Mouse (Mus musculus) CD4-positive helper T cell, adult 2 months (primary cell): Measurements from ENCODE around the gene Fam198b.
"Not testable (repeated sequence)": the region's sequence is repeated elsewhere in the genome, so short reads cannot be mapped to it uniquely, and the experiment has no call there.

Source experiments
- DNase-seq: peaks from one replicate; pipeline ENCODE4 v3.0.0-alpha.2; 2012; ENCODE audit warnings: low read depth, missing footprints, low spot score

Gene Fam198b

GRCm38 (mm10) chr3:79925950-79926697 lies 41.8 kb downstream of the Fam198b start:
- DNase-seq = no peak

DNA sequence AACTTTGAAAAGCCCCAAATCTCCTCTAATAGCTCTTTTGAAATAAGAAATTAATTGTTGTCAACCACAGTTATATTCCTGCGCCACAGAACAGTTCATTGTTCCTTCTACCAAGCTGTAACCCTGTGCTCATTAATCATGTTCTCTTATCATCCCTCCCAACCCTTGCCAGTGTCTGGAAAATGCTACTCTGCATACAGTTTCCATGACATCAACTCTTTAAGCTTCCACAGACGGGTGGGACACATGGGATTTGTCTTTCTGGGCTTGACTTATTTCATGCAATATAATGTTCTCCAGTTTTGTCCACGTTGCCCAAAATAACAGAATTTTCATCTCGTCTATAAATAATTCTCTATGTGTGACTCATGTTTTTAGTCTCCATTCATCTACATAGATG lies 42.7 kb downstream of the Fam198b start:
- DNase-seq = no peak

DNA sequence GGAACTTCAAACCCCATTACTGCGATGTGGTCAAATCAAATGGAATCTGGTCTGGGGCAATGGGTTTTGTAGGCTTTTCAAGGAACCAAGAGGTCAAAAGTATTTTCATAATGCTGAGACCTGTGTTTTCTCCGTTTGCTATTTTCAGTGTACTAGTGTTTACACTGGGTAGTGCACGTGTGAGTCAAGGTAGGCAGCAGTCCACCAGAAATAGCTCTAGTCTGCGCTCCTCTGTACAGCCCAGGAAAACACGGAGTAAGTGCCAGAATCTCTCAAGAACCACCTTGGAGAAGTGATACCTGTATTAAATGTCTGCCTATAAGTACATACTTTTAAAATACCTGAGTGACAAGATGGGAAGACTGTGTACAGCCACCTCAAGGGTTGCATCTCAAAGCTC lies 44.1 kb downstream of the Fam198b start:
- DNase-seq = no peak

- DNase-seq = no peak
Observed at GRCm38 (mm10) chr3:79930141-79930744, 45.9 kb downstream of the Fam198b start.

DNA sequence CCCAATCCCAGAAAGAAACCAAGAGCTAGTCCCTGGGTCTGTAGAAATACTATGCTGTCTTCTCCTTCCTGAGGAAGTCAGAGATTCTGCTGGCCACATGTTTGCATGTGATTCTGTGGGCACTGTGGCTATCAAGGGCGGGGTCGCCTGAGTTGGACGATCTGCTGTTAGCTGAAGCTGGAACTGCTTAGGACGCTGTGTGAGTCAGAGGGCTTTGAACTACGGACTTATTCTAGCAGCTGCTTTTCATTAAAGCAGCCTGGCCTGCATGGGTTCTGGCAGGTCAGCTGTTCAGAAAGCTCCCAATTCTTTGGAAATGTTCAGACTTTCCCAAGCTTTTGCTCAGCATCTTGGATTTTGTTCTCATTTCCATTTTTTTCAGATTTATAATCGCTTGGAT lies 51.9 kb downstream of the Fam198b start:
- DNase-seq = no peak

DNA sequence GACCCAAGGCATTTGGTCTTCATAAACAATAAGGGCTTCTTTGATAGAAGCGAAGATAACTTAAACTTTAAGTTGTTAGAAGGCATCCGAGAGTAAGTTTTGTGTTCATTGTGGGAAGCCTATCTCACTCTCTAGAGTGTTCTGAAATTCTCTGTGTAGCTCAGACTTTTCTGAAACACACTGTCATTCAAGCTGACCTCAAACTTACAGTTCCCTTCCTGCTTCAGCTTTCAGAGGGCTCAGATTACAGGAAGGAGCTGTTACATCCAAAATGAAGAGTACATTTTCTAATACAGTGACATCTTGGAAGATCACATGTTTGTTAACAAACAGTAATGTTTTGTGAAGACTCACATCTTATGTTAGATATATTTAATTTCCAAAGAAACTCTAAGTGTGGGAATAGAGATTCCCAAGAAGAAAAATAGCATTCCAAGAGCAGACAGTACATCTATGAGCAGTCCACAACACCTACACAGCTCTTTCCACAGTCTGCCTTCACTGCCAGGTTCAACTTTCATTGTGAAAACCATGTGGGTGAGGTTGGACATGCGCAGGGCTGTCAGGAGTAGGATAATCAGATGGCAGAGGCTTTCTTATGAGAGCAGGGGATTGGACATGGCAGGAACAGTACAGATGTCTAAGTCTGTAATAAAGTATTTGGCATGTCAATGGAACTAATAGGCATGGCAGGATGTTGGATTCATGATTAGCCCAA lies 52.6 kb downstream of the Fam198b start:
- DNase-seq = no peak

GRCm38 (mm10) chr3:79947736-79948135 lies 63.4 kb downstream of the Fam198b start:
- DNase-seq = no peak

DNA sequence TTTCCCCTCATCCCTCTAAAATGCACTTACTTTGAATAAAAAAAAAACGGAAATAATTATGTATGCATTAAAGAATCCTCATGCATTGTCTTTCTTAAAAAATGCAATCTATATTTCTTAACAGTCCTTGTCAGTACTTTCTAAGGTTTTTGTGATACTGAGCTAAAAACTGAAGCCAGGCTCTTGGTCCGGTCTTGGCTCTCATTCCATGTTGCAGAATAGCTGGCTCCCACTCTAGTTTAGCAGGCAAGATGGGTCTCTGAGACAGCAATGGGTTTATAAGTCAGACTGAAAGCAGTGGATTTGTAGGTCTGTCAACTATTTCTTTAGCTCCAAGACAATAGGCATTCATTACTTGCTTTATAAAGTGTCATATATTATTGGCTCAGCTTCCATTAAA lies 63.8 kb downstream of the Fam198b start:
- no peak for DNase-seq

DNA sequence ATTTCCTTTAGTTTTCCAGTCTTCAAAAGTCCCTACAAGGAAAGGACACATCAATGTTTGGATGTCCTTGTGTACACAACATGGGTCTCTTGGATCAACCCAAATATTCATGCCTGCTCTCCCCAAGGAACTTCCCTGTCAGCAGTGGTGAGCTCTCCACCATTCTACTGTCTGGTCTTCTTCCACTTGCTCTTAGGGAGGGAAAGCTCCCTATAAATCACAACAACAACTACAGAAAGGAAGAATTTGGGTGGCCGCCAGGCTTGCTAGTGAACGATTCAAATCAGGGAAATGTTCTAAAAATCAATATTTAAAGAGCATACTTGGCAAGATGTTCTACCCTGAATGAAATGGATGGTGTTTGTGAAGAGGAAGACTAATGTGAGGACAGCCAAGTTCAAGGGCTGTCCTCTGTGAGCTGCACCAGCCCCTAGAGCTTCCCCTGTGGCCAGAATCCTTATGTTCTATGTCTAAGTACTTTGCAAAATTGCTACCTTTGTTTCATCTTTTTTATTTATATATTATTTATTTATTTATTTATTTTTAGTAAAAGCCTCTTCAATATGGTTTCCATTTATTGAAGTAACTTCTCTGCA lies 68.9 kb downstream of the Fam198b start:
- no peak for DNase-seq

DNA sequence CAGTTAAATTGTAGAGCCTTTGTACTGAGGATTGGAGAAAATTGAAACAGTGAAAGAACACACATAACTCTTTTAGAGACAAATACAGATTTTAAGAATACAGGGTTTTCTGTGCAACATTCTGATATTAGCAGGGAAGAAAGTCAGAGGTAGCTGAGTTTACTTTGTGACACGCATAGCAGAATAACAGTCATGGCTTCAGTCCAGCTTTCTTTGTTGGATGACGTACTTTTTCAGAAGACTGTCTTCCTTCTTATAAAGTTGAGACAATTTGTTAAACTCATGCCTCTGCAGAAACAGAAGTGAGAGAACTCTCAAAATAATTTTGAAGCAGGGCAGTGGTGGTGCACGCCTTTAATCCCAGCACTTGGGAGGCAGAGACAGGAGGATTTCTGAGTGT lies 70.9 kb downstream of the Fam198b start:
- no peak for DNase-seq

- DNase-seq = no peak
Observed at GRCm38 (mm10) chr3:79956792-79957191, 72.5 kb downstream of the Fam198b start.

DNA sequence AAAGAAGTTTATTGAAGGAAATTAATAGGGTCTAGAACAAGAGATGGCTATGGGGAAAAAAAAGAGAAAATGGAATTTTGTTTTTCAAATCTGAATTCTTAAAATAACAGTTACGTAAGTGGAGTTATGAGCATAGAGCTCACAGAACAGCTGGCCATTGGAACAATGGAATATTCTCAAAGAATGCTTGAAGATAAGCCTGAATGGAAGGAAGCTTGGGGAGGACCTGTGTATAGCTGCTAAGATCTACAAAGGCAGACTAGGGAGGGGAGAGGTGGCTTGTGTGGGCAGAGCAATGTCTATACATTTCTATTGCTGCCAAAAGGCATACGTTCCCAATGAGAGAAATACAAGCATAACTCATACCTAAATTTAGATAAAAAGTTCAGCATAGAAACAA lies 73.4 kb downstream of the Fam198b start:
- no peak for DNase-seq

GRCm38 (mm10) chr3:79966709-79967108 lies 82.4 kb downstream of the Fam198b start:
- no peak for DNase-seq

- no peak for DNase-seq
Observed at GRCm38 (mm10) chr3:79967346-79967745, 83.0 kb downstream of the Fam198b start.

DNA sequence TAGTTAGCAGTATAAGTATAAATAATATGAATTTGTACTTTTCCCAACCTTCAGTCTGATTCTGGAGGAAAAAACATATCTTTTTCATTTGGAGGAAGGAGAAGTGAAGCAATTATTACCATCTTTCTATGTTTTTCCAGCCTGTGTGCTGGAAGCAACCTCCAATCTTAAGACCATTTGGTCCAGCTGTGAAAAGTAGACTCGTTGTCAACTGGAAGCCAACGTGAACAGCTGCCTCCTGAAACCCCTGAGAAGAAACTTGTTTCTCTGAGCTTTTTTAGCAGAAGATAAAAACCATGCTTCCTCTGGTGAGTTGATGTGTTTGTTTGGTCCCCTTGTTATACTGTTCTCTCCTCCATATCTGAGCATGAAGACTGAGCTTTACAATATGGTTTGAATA lies 84.1 kb downstream of the Fam198b start:
- DNase-seq = no peak

GRCm38 (mm10) chr3:79969536-79969935 lies 85.2 kb downstream of the Fam198b start:
- not testable (repeated sequence) for DNase-seq

- no peak for DNase-seq
Observed at GRCm38 (mm10) chr3:79970070-79970469, 85.7 kb downstream of the Fam198b start.

- no peak for DNase-seq
Observed at GRCm38 (mm10) chr3:79970498-79970897, 86.2 kb downstream of the Fam198b start.

- DNase-seq = no peak
Observed at GRCm38 (mm10) chr3:79971542-79971941, 87.2 kb downstream of the Fam198b start.

- DNase-seq = no peak
Observed at GRCm38 (mm10) chr3:79976786-79977185, 92.5 kb downstream of the Fam198b start.

DNA sequence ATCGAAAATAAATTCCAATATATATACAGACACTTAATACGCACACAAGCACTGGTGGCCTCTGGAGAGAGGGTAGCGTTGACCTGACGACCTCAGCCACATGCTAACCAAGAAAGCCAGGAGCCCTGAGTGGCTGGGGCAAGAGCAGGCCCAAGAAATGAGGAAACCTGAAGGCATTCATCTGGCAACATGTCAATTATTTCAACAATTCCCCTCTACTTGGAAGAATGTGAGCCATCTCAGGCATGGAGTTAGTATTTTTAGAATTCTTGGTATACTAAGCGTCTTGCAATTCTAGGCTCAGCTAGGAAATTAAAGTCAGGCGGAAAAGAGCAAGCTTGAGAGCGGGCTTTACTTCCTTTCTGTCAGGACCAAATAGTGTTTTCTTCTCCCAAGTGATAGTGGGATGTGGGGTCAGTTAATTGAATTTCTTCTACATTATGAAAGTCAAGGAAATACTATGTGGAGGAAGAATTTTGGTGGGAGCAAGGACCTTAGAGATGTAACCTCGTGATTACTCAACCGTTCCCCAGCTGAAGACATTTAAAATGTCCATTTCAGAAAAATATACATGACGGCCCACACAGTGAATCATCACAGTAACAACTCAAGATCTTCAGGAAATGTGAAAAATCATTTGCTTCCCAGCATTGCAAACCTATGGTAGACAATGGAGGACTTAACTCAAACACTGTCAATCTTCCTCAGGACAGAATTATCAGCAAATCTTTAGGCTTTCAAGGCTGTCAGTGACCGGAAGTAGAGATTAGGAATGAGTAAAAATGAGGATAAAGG lies 93.5 kb downstream of the Fam198b start:
- no peak for DNase-seq

DNA sequence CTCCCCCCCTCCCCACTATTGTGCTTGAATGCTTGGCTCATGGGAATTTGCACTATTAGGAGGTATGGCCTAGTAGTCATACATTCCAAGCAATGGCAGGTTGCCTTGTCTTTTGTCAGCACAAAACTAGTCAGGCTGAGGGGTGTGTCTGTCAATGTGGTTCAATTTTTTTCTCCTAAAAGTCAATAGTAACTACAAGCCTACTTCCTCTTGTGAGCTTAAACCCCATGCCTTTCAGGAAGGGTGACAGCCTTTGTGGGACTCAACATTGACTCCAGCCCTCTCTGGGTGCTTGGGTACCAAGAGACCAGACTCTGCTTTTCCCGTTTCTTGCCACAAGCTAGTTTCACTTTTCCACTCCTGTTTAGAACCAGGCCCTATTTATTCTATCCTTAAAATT lies 96.4 kb downstream of the Fam198b start:
- no peak for DNase-seq
